Mouse (Mus musculus) intestine, postnatal 0 days (tissue): ENCODE results near the gene Kras. TPM values are rescaled to one million over a fixed set of nuclear protein-coding genes. Genes with fewer than 3 reads are reported as not detected.

Experiments
- ATAC-seq: fragments of 200-750 bp; cut with Nextera tagmentation; 2 replicates; pipeline ENCODE4 v1.8.0; 2017; ENCODE audit warnings: mild to moderate bottlenecking, moderate TSS enrichment, moderate library complexity
- H3K27ac ChIP-seq: fragments of 300-500 bp; sonication (generic); 2 replicates; pipeline ENCODE4 v1.5.1; 2014; ENCODE audit warnings: mild to moderate bottlenecking, low read depth, low read length, moderate library complexity
- H3K27me3 ChIP-seq: fragments of 300-500 bp; sonication (generic); replicated peaks from 2 replicates; pipeline ENCODE4 v1.6.1; 2014; ENCODE audit warnings: low read length, mixed read lengths; ENCODE audit not compliant: control insufficient read depth, insufficient read depth
- H3K36me3 ChIP-seq: fragments of 300-500 bp; sonication (generic); 2 replicates; pipeline ENCODE4 v1.6.1; 2014; ENCODE audit warnings: mild to moderate bottlenecking, moderate library complexity; ENCODE audit not compliant: control insufficient read depth, insufficient read depth
- H3K4me1 ChIP-seq: fragments of 300-500 bp; sonication (generic); replicated peaks from 2 replicates; pipeline ENCODE4 v1.6.1; 2014; ENCODE audit warnings: antibody characterized with exemption, low read length, mixed read lengths; ENCODE audit not compliant: control insufficient read depth, insufficient read depth
- H3K4me2 ChIP-seq: fragments of 300-500 bp; sonication (generic); replicated peaks from 2 replicates; pipeline ENCODE4 v1.6.1; 2014; ENCODE audit warnings: low read depth, mild to moderate bottlenecking, moderate library complexity
- H3K4me3 ChIP-seq: fragments of 300-500 bp; sonication (generic); 2 replicates; pipeline ENCODE4 v1.5.1; 2014; ENCODE audit warnings: low read depth, low read length
- H3K9ac ChIP-seq: fragments of 300-500 bp; sonication (generic); 2 replicates; pipeline ENCODE4 v1.6.1; 2014; ENCODE audit warnings: mild to moderate bottlenecking, low read depth, low read length
- H3K9me3 ChIP-seq: fragments of 300-500 bp; sonication (generic); 2 replicates; pipeline ENCODE4 v1.6.1; 2016; ENCODE audit warnings: mixed run types; ENCODE audit not compliant: control insufficient read depth
- CTCF ChIP-seq: sonication (generic); IDR thresholded peaks from 2 replicates; pipeline ENCODE4 v1.5.1; 2016; ENCODE audit warnings: low read depth, mild to moderate bottlenecking, control low read depth, antibody characterized with exemption, moderate library complexity
- WGBS: fragments of 180-500 bp; shearing (Covaris S2); extraction: QIAGEN DNeasy Blood & Tissue Kit; methylation state at CpG from one replicate; pipeline ENCODE4 v1.1.7; 2014; 5-methylcytosine and 5-hydroxymethylcytosine counted together
- polyA plus RNA-seq: library from polyadenylated mRNA; unstranded; fragments of >200 nt; fragmentation: Nextera tagmentation; extraction: Ambion mirVana; gene quantifications from 2 replicates; pipeline ENCODE4 v1.2.1, GENCODE M21; 2015

Gene Kras
- polyA plus RNA-seq, 1 experiment from 2014 or later: 64.2 TPM

DNA sequence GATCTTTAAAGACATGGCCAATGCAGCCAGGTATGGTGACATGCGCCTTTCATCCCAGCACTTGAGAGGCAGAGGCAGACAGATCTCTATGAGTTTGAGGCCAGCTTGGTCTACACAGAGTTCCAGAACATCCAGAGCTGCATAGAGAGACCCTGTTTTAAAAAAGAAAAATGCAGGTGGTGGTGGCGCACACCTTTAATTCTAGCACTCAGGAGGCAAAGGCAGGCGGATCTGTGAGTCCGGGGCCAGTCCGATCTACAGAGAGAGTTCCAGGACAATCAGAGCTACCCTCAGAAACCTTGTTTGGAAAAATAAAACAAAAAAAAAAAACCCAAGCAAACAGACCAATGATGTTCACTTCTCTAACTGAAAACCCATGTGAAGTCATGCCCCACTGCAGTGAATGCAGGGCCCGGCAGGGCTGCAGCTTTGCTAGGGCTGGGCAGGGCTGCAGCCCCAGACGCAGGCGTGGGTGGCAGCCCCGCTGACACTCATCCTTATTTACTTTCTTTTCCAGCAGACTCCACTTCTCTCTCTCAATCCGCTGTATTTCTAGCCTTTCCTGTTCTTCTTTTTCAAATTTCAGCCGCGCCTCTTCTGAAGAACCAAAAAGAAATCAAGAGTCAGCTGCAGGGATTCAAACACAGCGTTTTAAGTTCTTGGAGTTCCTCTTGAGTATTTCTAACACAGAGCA lies 47.5 kb downstream of the Kras start:
- Histone ChIP-seq H3K27ac (no peak overlapping the region), H3K9me3 (no peaks in the 10 kb centered on the region), H3K4me1 (no peaks in the 10 kb centered on the region), H3K4me2 (no peak overlapping the region), H3K4me3 (no peak overlapping the region), H3K27me3 (no peaks in the 10 kb centered on the region), H3K36me3 (no peaks in the 10 kb centered on the region), H3K9ac (no peak overlapping the region)
- 75% methylated on average over 13 of the region's 13 CpGs for WGBS
- no peak for ATAC-seq
- TF ChIP-seq CTCF: no peak

DNA sequence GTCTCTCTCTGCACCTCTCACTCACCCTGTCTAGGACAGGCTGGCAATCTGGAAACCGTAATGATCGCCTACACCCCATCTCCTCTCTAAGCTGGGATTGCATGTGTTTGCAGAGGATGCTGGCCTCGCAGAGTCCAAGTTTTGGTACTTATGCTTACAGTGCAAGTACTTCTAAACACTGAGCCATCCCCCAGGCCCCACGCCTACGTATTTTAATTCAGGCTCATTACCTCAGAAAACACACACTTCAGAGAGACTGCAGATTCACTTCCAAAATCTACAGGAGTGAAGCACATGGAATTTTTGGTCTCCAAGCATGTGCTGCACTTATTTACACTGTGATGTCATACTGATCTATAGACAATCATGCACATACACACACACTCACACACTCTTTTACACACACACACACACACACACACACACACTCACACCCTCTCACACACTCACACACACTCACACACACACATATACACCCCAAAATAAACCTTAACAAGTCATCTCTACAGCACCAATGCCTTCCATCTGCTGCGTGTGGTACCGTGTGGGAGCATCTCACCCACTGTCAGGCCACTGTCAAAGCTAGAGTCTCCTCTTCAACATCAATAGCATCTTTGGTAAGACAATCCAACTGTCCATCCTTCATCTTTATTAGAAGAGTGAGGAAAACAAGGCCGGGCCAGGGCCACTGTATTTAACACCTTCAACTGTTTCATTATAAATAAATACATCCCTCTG lies 51.9 kb downstream of the Kras start:
- H3K27me3 ChIP-seq: no peaks in the 10 kb centered on the region
- ATAC-seq: no peak
- no peak overlapping the region for H3K4me3 ChIP-seq
- 93% methylated on average over 8 of the region's 8 CpGs for WGBS
- no peaks in the 10 kb centered on the region for H3K4me1 ChIP-seq
- H3K9ac ChIP-seq: no peak overlapping the region
- H3K27ac ChIP-seq: no peak overlapping the region
- H3K36me3 ChIP-seq: no peaks in the 10 kb centered on the region
- TF ChIP-seq CTCF: no peak
- no peak overlapping the region for H3K4me2 ChIP-seq
- H3K9me3 ChIP-seq: no peaks in the 10 kb centered on the region

DNA sequence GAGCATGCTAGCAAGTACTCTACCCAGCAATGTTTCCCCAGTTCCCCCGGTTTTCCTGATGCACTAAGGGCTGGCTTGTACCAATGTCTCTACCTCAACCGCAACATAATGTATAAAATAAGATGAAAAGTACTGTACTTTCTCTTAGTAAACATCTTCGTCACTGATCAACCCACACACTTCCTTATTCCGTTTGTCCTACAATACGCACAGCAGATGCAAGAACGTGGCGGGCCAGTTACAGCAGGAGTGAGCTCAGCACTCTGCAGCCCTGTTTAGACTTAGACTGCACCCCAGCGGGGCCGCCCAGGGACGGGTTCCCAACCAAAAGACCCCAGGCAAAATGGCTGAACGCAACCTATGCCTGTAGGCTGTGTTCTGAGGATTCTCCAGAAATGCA lies 56.6 kb downstream of the Kras start:
- 54% methylated on average over 11 of the region's 11 CpGs for WGBS
- Histone ChIP-seq H3K9ac (no peak overlapping the region), H3K36me3 (no peaks in the 10 kb centered on the region), H3K4me1 (no peaks in the 10 kb centered on the region), H3K4me3 (no peak overlapping the region), H3K27me3 (no peaks in the 10 kb centered on the region), H3K9me3 (no peaks in the 10 kb centered on the region), H3K4me2 (peak overlapping the region; percentile 48), H3K27ac (no peak overlapping the region)
- no peak for TF ChIP-seq CTCF
- ATAC-seq: no peak

DNA sequence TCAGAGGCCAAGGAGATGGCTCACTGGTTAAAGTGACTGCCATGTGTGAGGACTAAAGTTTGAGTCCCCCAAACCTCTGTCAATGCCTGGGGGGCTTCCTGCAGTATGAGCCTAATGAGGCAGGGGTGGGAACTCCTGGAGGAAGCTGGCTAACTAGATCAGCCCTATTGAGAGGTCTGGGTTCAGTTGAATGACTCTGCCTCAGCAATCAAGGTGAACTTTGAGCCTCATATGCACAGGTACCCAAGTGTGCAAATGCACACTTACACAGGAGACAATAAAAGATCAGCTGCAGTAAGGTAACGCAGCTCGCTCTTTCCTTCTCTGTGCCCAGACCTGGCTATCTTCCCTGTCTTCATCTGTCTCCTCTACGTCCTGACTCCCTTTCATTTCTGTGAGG lies 57.0 kb downstream of the Kras start:
- 47% methylated on average over 3 of the region's 3 CpGs for WGBS

DNA sequence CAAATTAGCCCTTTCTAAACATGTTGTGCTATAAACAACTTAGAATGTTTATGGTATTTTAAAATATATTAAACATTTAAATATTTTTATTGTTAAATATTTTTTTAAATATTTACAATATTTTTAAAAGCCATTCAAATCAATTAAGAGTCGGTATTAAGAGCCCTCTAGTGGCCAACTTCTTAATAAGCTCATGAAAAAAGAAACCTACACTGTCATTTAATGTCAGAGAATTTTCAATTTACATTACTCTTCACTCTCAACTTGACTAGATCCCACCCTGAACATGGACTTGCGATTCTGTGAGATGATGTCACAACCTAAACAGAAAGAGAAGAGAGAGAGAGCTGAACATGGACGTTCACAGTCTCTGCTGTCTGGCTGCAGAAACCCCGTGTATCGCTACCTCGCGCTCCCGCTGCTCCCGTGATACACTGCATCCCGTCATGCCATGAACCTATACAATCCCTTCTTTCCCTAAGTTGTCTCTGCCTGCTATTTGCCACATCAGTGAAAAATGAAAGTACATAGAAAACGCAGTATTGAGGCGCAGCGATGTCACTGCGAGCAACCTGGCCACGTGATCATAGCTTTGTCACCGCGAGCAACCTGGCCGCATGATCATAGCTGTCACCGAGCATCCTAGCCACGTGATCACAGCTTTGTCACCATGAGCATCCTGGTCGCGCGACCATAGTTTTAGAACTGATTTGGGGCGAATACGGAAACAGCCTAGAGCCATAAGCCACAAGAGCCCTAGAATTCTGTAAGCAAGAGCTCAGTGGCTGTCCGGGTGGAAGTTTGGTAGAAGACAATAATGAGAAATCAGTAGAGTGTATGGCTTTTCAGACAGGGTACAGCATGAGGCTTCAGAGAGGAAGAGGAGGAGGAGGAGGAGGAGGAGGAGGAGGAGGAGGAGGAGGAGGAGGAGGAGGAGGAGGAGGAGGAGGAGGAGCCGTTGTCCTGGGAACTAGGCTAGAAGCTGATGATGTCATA lies 62.6 kb downstream of the Kras start:
- peak overlapping the region; percentile 3; the same call in 1 of the 2 replicates for H3K4me3 ChIP-seq
- WGBS: 53% methylated on average over 27 of the region's 27 CpGs
- no peak for ATAC-seq

More for the DNA sequence above, 57.0 kb downstream of the Kras start:
- Histone ChIP-seq H3K36me3 (no peaks in the 10 kb centered on the region), H3K4me2 (peak overlapping the region; percentile 48), H3K4me3 (no peak overlapping the region), H3K9me3 (no peaks in the 10 kb centered on the region), H3K4me1 (no peaks in the 10 kb centered on the region), H3K27me3 (no peaks in the 10 kb centered on the region), H3K27ac (no peak overlapping the region), H3K9ac (no peak overlapping the region)
- TF ChIP-seq CTCF: no peak
- ATAC-seq: peak; percentile 49; the same call in 1 of the 2 replicates

DNA sequence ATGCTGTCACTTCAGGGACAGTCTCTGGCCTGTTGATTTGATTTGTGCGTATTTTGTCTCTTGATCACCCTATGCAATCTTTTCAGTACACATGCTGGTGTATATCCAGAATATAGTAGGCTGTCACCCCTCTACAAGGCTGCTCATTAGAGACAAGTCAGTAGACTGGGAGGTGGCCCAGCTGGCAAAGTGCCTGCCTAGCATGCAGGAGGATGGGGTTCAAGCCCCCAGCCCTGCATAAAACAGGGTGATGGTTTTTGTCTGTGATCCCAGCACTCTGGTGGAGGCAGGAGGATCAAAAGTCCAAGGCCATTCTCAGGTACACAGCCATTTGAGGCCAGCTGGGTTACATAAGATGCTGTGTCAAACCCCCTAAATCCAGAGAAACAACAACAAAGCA lies 63.9 kb downstream of the Kras start:
- Histone ChIP-seq H3K9me3 (no peaks in the 10 kb centered on the region), H3K4me3 (no peak overlapping the region), H3K27ac (no peak overlapping the region), H3K4me1 (no peaks in the 10 kb centered on the region), H3K9ac (no peak overlapping the region), H3K27me3 (no peaks in the 10 kb centered on the region), H3K4me2 (no peak overlapping the region), H3K36me3 (no peaks in the 10 kb centered on the region)
- ATAC-seq: no peak
- no peak for TF ChIP-seq CTCF
- WGBS: 90% methylated on average over 1 of the region's 1 CpGs

More for the DNA sequence above, 62.6 kb downstream of the Kras start:
- Histone ChIP-seq H3K4me2 (peak overlapping the region; percentile 44), H3K9ac (no peak overlapping the region), H3K4me1 (no peaks in the 10 kb centered on the region), H3K27ac (no peak overlapping the region), H3K36me3 (no peaks in the 10 kb centered on the region), H3K9me3 (no peaks in the 10 kb centered on the region), H3K27me3 (no peaks in the 10 kb centered on the region)
- TF ChIP-seq CTCF: peak; percentile 54
